Mouse (Mus musculus): ENCODE data around the gene Fam118a. TPM values are rescaled to one million over a fixed set of nuclear protein-coding genes. Genes with fewer than 3 reads are reported as not detected.
"Not testable (repeated sequence)": the region's sequence is repeated elsewhere in the genome, so short reads cannot be mapped to it uniquely, and the experiment has no call there.

The Fam118a gene
- polyA plus RNA-seq, 1 experiment from 2014 or later, result 28.0 TPM

DNA sequence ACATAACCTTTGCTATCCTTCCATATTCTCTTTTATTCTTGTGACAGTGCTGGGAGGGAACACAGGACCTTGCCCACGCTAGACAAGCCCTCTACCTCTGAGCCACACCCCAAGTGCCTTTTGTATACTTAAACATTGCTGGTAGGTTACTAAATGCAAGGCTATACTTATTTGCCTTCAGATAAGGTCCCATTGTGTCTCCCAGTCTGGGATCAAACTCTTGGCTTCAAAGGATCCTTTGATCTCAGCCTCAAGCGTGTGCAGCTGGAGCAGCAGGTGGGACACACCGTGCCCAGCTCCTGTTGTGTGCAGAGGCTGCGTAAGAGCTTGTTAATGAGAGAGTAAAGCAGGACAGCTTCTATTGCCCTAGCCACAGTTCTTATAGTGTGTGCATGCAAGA, 1.0 kb upstream of the Fam118a start:
- H3K4me2 ChIP-seq (ENCODE audit: low read length), result no peak overlapping the region
- H3K36me3 ChIP-seq (ENCODE audit: control insufficient read depth, insufficient read depth, low read length), result no peaks in the 10 kb centered on the region
- no peaks in the 10 kb centered on the region for H3K4me1 ChIP-seq (ENCODE audit: control insufficient read depth, insufficient read depth, low read length)
- H3K27me3 ChIP-seq (ENCODE audit: control insufficient read depth, insufficient read depth, low read length), result no peaks in the 10 kb centered on the region
- 45% methylated on average over 4 of the region's 4 CpGs for WGBS
- H3K9ac ChIP-seq (replicated peaks; ENCODE audit: low read length), result no peak overlapping the region
- no peak overlapping the region for H3K4me3 ChIP-seq (replicated peaks; ENCODE audit: low read depth, low read length)
- H3K27ac ChIP-seq (replicated peaks; ENCODE audit: low read depth, low read length), result no peak overlapping the region
- H3K9me3 ChIP-seq (ENCODE audit: control insufficient read depth, low read length), result no peaks in the 10 kb centered on the region
- ATAC-seq (ENCODE audit: low FRiP score, low TSS enrichment) (no peak), DNase-seq (no peak)

DNA sequence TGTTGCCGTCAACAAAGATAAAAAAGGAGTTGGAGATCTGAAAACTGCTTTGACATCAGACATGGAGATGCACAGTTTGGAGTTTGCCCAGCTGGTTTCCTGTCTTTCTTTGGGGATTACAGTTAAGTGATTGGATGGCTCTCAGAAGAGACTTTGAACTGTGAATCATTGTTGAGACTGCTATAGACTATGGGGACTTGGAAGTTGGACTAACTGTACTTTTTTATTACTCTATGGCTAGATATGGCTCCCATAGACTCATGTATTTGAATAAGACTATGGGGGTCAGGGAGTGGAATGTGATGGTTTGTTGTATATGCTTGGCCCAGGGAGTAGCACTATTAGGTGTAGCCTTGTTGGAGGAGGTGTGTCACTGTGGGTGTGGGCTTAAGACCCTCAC, 1.9 kb downstream of the Fam118a start:
- H3K4me3 ChIP-seq (replicated peaks; ENCODE audit: low read depth, low read length), result not testable (repeated sequence)

DNA sequence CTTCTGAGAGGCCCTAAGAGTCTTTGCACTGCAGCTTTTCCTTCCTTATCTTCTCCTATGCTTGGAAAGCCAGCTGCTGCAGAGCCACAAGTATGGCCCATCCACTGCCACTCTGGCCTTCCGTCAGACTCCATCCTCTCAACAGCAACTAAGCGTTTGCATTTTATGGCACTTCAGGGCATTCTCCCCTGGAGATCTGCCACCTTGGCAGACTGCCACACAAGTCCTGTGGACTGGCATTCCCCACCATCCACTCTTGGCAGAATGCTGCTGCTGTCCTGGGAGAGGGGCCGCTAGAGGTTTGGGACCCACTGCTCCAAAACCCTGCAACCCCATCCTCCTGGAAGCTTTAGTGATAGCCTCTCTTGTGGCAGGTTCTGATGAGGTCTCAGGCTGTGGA, 3.1 kb downstream of the Fam118a start:
- Histone ChIP-seq H3K36me3 (ENCODE audit: control insufficient read depth, insufficient read depth, low read length) (no peaks in the 10 kb centered on the region), H3K27ac (replicated peaks; ENCODE audit: low read depth, low read length) (no peak overlapping the region), H3K9me3 (ENCODE audit: control insufficient read depth, low read length) (no peaks in the 10 kb centered on the region), H3K4me3 (replicated peaks; ENCODE audit: low read depth, low read length) (no peak overlapping the region), H3K4me2 (ENCODE audit: low read length) (no peak overlapping the region), H3K27me3 (ENCODE audit: control insufficient read depth, insufficient read depth, low read length) (no peaks in the 10 kb centered on the region), H3K4me1 (ENCODE audit: control insufficient read depth, insufficient read depth, low read length) (no peaks in the 10 kb centered on the region), H3K9ac (replicated peaks; ENCODE audit: low read length) (no peak overlapping the region)
- DNase-seq (no peak), ATAC-seq (ENCODE audit: low FRiP score, low TSS enrichment) (no peak)
- WGBS, result 86% methylated on average over 3 of the region's 3 CpGs

More for the DNA sequence above, 1.9 kb downstream of the Fam118a start:
- not testable (repeated sequence) for H3K27ac ChIP-seq (replicated peaks; ENCODE audit: low read depth, low read length); H3K9ac ChIP-seq (replicated peaks; ENCODE audit: low read length); H3K9me3 ChIP-seq (ENCODE audit: control insufficient read depth, low read length); H3K27me3 ChIP-seq (ENCODE audit: control insufficient read depth, insufficient read depth, low read length); ATAC-seq (ENCODE audit: low FRiP score, low TSS enrichment); H3K4me2 ChIP-seq (ENCODE audit: low read length); H3K4me1 ChIP-seq (ENCODE audit: control insufficient read depth, insufficient read depth, low read length); H3K36me3 ChIP-seq (ENCODE audit: control insufficient read depth, insufficient read depth, low read length); DNase-seq
- 97% methylated on average over 1 of the region's 1 CpGs for WGBS

DNA sequence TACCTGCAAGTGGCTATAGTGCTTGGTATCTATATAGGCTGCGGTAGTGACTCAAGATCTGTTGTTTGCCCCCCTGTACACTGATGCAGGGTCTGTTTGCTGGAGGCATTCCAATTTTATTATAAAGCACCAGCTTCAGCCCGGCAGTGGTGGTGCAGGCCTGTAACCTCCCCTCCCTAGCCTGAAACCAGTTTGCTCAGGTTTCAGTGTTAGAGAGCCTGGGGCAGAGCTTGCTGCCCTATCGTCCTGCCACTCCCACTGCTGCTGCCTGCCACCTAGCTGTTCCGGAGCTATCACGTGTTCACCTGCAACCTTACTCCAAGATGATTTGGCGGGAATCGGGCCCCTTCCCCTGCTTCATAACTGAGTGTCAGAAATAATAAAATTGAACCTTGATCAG, 5.2 kb downstream of the Fam118a start:
- not testable (repeated sequence) for H3K9ac ChIP-seq (replicated peaks; ENCODE audit: low read length); H3K9me3 ChIP-seq (ENCODE audit: control insufficient read depth, low read length); H3K4me3 ChIP-seq (replicated peaks; ENCODE audit: low read depth, low read length); DNase-seq; H3K27me3 ChIP-seq (ENCODE audit: control insufficient read depth, insufficient read depth, low read length); H3K4me2 ChIP-seq (ENCODE audit: low read length); H3K27ac ChIP-seq (replicated peaks; ENCODE audit: low read depth, low read length); ATAC-seq (ENCODE audit: low FRiP score, low TSS enrichment); H3K36me3 ChIP-seq (ENCODE audit: control insufficient read depth, insufficient read depth, low read length)
- H3K4me1 ChIP-seq (ENCODE audit: control insufficient read depth, insufficient read depth, low read length), result peaks cover 12% of the 10 kb centered on the region
- WGBS, result 60% methylated on average over 7 of the region's 7 CpGs

DNA sequence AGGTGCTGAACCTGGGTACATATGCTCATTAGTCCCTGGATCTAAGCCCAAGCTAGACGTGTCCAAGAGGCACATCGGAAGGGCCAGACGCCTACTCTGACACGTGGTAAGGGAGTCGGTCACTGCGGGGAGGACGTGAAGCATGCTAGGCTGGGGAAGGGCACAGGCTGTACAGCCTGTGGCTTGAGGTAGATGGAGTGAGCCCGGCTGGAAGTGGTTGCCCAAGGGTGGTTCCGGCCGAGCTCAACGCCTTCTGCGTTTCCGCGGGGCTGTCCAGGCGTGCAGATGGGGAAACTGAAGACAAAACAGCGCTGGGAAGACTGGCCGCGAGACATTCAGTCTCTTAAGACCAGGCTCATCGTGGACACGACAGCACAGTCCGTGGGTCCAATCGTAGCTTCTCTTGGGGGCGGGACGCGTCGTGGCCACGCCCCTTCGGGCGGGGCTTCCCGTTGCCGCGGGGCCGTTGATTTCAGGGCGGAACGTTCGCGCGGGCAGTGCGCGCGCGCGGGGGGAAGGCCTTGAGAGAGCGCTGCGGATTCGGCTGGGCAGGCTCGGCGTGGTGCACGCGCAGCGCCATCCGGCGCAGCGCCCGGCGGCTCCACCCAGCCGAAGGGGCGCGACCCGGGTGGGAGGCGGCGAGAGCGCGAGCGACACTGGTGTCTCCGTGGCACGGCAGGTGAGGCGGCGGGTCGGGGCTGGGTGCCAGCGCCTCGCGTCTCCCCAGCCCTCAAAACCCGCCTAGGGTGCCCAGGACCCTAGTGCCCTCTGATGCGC, 8.0 kb downstream of the Fam118a start:
- peak; percentile 99 for DNase-seq
- no peaks in the 10 kb centered on the region for H3K27me3 ChIP-seq (ENCODE audit: control insufficient read depth, insufficient read depth, low read length)
- peak overlapping the region; percentile 82 for H3K9ac ChIP-seq (replicated peaks; ENCODE audit: low read length)
- H3K27ac ChIP-seq (replicated peaks; ENCODE audit: low read depth, low read length), result peak overlapping the region; percentile 49; the same call in 1 of the 2 replicates
- H3K4me2 ChIP-seq (ENCODE audit: low read length), result peak overlapping the region; percentile 86
- H3K4me3 ChIP-seq (replicated peaks; ENCODE audit: low read depth, low read length), result peak overlapping the region; percentile 70
- under 1% methylated on average over 56 of the region's 75 CpGs for WGBS
- H3K36me3 ChIP-seq (ENCODE audit: control insufficient read depth, insufficient read depth, low read length), result no peaks in the 10 kb centered on the region
- peaks cover 16% of the 10 kb centered on the region for H3K4me1 ChIP-seq (ENCODE audit: control insufficient read depth, insufficient read depth, low read length)
- ATAC-seq (ENCODE audit: low FRiP score, low TSS enrichment), result peak; percentile 94
- H3K9me3 ChIP-seq (ENCODE audit: control insufficient read depth, low read length), result no peaks in the 10 kb centered on the region

DNA sequence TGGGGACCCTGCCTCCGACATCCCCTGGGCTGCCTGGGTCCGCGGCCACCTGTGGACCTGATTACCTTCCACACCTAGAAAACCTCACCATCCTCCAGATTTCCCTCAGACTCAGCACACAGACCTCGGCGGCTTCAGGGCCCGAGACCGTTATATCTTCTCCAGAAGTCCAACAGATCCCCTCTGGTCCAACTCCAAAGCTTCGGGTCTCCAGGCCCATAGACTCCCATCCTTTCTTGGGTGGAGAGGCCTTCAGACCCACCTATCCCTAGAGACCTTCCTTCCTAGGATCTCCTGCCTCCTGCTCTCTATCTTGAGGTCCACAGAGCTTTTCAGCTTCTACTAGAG, 8.6 kb downstream of the Fam118a start:
- peak; percentile 35 for DNase-seq

DNA sequence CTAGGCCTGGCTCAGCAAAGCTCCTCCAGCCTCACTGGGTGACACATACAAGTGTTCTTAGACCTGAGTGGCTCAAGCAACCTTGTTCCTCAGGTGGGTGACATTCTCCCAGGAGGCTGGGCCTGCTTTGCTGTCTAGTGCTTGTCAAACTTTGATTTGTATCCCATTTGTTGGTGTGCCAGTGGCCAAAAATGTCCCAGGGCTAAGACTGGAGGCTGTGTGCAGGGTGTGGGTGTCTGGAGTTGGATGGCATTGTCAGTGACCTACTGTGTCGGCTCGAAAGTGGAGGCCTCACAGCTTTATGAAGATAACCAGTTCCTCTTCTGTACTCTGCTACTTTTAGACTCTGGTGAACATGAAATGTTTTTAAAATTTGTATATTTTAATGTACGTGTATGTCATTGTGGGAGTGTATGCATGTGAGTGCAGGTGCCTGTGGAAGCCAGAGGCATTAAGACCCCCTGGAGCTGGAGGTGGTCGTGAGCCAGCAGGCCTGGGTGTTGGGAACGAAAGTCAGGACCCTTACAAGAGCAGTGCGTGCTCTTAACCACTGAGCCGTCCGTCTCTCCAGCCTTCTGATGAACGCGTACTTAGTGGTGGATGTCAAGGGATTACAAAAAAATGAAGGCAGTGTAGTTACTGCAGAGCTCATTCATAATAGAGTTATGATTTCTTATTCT, 12.9 kb downstream of the Fam118a start:
- Histone ChIP-seq H3K4me1 (ENCODE audit: control insufficient read depth, insufficient read depth, low read length) (peaks cover 37% of the 10 kb centered on the region), H3K9me3 (ENCODE audit: control insufficient read depth, low read length) (no peaks in the 10 kb centered on the region), H3K4me3 (replicated peaks; ENCODE audit: low read depth, low read length) (no peak overlapping the region), H3K27ac (replicated peaks; ENCODE audit: low read depth, low read length) (peak overlapping the region; percentile 78), H3K4me2 (ENCODE audit: low read length) (no peak overlapping the region), H3K36me3 (ENCODE audit: control insufficient read depth, insufficient read depth, low read length) (peaks cover 12% of the 10 kb centered on the region), H3K9ac (replicated peaks; ENCODE audit: low read length) (no peak overlapping the region), H3K27me3 (ENCODE audit: control insufficient read depth, insufficient read depth, low read length) (no peaks in the 10 kb centered on the region)
- 69% methylated on average over 10 of the region's 10 CpGs for WGBS
- ATAC-seq (ENCODE audit: low FRiP score, low TSS enrichment) (no peak), DNase-seq (no peak)

More for the DNA sequence above, 8.6 kb downstream of the Fam118a start:
- ATAC-seq (ENCODE audit: low FRiP score, low TSS enrichment), result no peak
- Histone ChIP-seq H3K27ac (replicated peaks; ENCODE audit: low read depth, low read length) (no peak overlapping the region), H3K36me3 (ENCODE audit: control insufficient read depth, insufficient read depth, low read length) (no peaks in the 10 kb centered on the region), H3K9me3 (ENCODE audit: control insufficient read depth, low read length) (no peaks in the 10 kb centered on the region), H3K4me2 (ENCODE audit: low read length) (peak overlapping the region; percentile 86), H3K4me1 (ENCODE audit: control insufficient read depth, insufficient read depth, low read length) (peaks cover 22% of the 10 kb centered on the region), H3K4me3 (replicated peaks; ENCODE audit: low read depth, low read length) (peak overlapping the region; percentile 70), H3K9ac (replicated peaks; ENCODE audit: low read length) (peak overlapping the region; percentile 82), H3K27me3 (ENCODE audit: control insufficient read depth, insufficient read depth, low read length) (no peaks in the 10 kb centered on the region)
- WGBS, result 8% methylated on average over 8 of the region's 8 CpGs

DNA sequence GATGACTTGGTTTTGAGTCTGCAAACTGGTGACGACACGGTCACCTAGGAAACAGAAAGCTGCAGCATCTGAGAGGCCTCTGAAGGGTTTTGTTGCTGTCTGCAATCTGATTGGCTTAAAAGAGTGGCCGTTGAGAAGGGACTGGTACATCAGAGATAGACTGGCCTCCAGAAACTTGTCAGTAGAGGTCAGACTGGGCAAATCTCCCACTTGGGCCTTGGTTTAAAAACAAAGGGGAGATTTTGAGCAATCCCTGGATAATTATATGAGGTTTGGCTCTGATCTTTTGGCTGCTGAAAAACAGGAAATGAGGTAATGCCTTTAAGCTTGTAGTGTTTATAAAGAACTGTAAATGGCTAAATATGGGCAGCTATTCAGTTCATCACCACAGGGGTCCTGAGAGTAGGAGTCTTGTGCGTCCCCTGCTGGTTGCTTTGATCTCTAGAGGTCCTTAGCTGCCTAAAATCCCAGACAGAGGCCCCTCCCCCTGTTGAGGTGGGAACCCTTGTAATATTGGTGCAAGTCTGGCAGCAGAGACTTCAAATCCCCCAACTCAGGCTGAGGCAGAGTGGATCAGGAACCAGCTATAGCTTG, 13.7 kb downstream of the Fam118a start:
- ATAC-seq (ENCODE audit: low FRiP score, low TSS enrichment), result peak; percentile 55
- H3K9me3 ChIP-seq (ENCODE audit: control insufficient read depth, low read length), result no peaks in the 10 kb centered on the region
- H3K27me3 ChIP-seq (ENCODE audit: control insufficient read depth, insufficient read depth, low read length), result no peaks in the 10 kb centered on the region
- peaks cover 34% of the 10 kb centered on the region for H3K4me1 ChIP-seq (ENCODE audit: control insufficient read depth, insufficient read depth, low read length)
- no peak overlapping the region for H3K9ac ChIP-seq (replicated peaks; ENCODE audit: low read length)
- peak; percentile 84 for DNase-seq
- peak overlapping the region; percentile 78 for H3K27ac ChIP-seq (replicated peaks; ENCODE audit: low read depth, low read length)
- H3K4me2 ChIP-seq (ENCODE audit: low read length), result 0 out of 2 replicates have a peak overlapping the region, but pooled peaks have one; percentile 13
- peaks cover 16% of the 10 kb centered on the region for H3K36me3 ChIP-seq (ENCODE audit: control insufficient read depth, insufficient read depth, low read length)
- H3K4me3 ChIP-seq (replicated peaks; ENCODE audit: low read depth, low read length), result no peak overlapping the region
- 6% methylated on average over 4 of the region's 4 CpGs for WGBS

Data from midbrain, embryonic 14.5 days (tissue).